Mouse (Mus musculus): ENCODE data around the gene Gm10273. TPM values are rescaled to one million over a fixed set of nuclear protein-coding genes. Genes with fewer than 3 reads are reported as not detected.

Gm10273 gene
- total RNA-seq, 2 experiments from 2014 or later: 125 to 130 TPM

Other genes starting within 250 kb of the Gm10273 start
- gene Sept10, start 173.8 kb upstream of the Gm10273 start, total RNA-seq (2021): 10 to 100 TPM; 35.0 to 39.9 TPM
- gene Sowahc, start 173.7 kb upstream of the Gm10273 start, total RNA-seq (2021): 1 to 10 TPM; 1.7 to 3.0 TPM
- 10 to 100 TPM; 22.7 to 24.6 TPM for gene P4ha1, start 72.3 kb upstream of the Gm10273 start, total RNA-seq (2021)
- gene Pla2g12b, start 8.0 kb downstream of the Gm10273 start, total RNA-seq (2021): not detected
- under 1 TPM; 0.17 to 0.31 TPM for gene Oit3, start 46.1 kb downstream of the Gm10273 start, total RNA-seq (2021)
- not detected for gene Gm10322, start 220.4 kb downstream of the Gm10273 start, total RNA-seq (2021)
- gene Mcu, start 221.1 kb downstream of the Gm10273 start, total RNA-seq (2021): 10 to 100 TPM; 23.9 to 24.3 TPM

Measured in heart, postnatal 10 days (tissue).